Mouse (Mus musculus): ENCODE results near the gene Cfap299.
"Not testable (repeated sequence)": the region's sequence is repeated elsewhere in the genome, so short reads cannot be mapped to it uniquely, and the experiment has no call there.

The Cfap299 gene

GRCm38 (mm10) chr5:98523050-98523449, 193.9 kb downstream of the Cfap299 start:
- no peak for DNase-seq (ENCODE audit: low read depth, low spot score)

- no peak for DNase-seq (ENCODE audit: low read depth, low spot score)
These were observed 194.7 kb downstream of the Cfap299 start for GRCm38 (mm10) chr5:98523783-98524182.

- DNase-seq (ENCODE audit: low read depth, low spot score): peak; percentile 11
These were observed 212.2 kb downstream of the Cfap299 start for GRCm38 (mm10) chr5:98541333-98541732.

- DNase-seq (ENCODE audit: low read depth, low spot score): no peak
These were observed 221.2 kb downstream of the Cfap299 start for GRCm38 (mm10) chr5:98550285-98550684.

- DNase-seq (ENCODE audit: low read depth, low spot score): no peak
These were observed 221.8 kb downstream of the Cfap299 start for GRCm38 (mm10) chr5:98550873-98551272.

GRCm38 (mm10) chr5:98552395-98552794, 223.3 kb downstream of the Cfap299 start, which contains the start of gene Gm11111:
Gm11111 (plus strand) TSS chr5:98552695.
- DNase-seq (ENCODE audit: low read depth, low spot score): no peak

GRCm38 (mm10) chr5:98552811-98553601, 223.9 kb downstream of the Cfap299 start:
- peak; percentile 10 for DNase-seq (ENCODE audit: low read depth, low spot score)

GRCm38 (mm10) chr5:98561301-98561700, 232.2 kb downstream of the Cfap299 start:
- DNase-seq (ENCODE audit: low read depth, low spot score): no peak

GRCm38 (mm10) chr5:98562806-98563205, 233.7 kb downstream of the Cfap299 start:
- DNase-seq (ENCODE audit: low read depth, low spot score): no peak

- DNase-seq (ENCODE audit: low read depth, low spot score): no peak
These were observed 234.7 kb downstream of the Cfap299 start for GRCm38 (mm10) chr5:98563801-98564200.

- peak; percentile 84 for DNase-seq (ENCODE audit: low read depth, low spot score)
These were observed 237.5 kb downstream of the Cfap299 start for GRCm38 (mm10) chr5:98566461-98567193.

- DNase-seq (ENCODE audit: low read depth, low spot score): no peak
These were observed 239.4 kb downstream of the Cfap299 start for GRCm38 (mm10) chr5:98568481-98568880.

- peak; percentile 2 for DNase-seq (ENCODE audit: low read depth, low spot score)
These were observed 240.0 kb downstream of the Cfap299 start for GRCm38 (mm10) chr5:98569029-98569513.

GRCm38 (mm10) chr5:98572392-98572791, 243.3 kb downstream of the Cfap299 start:
- DNase-seq (ENCODE audit: low read depth, low spot score): no peak

- DNase-seq (ENCODE audit: low read depth, low spot score): no peak
These were observed 245.8 kb downstream of the Cfap299 start for GRCm38 (mm10) chr5:98574711-98575470.

GRCm38 (mm10) chr5:98575471-98575834, 246.3 kb downstream of the Cfap299 start:
- no peak for DNase-seq (ENCODE audit: low read depth, low spot score)

GRCm38 (mm10) chr5:98576538-98576937, 247.4 kb downstream of the Cfap299 start:
- DNase-seq (ENCODE audit: low read depth, low spot score): not testable (repeated sequence)

- no peak for DNase-seq (ENCODE audit: low read depth, low spot score)
These were observed 249.3 kb downstream of the Cfap299 start for GRCm38 (mm10) chr5:98578398-98578797.

GRCm38 (mm10) chr5:98580811-98581210, 251.7 kb downstream of the Cfap299 start:
- DNase-seq (ENCODE audit: low read depth, low spot score): no peak

GRCm38 (mm10) chr5:98582051-98582450, 252.9 kb downstream of the Cfap299 start:
- DNase-seq (ENCODE audit: low read depth, low spot score): no peak

- DNase-seq (ENCODE audit: low read depth, low spot score): no peak
These were observed 256.8 kb downstream of the Cfap299 start for GRCm38 (mm10) chr5:98585915-98586314.

- no peak for DNase-seq (ENCODE audit: low read depth, low spot score)
These were observed 284.4 kb downstream of the Cfap299 start for GRCm38 (mm10) chr5:98613511-98613910.

Measured in ES-CJ7 (cell line).